Mouse (Mus musculus) thymus, postnatal 10 days (tissue): ENCODE measurements around the gene Tmprss5.

Source experiments
- DNase-seq, 2 experiments: peaks; one replicate each; pipeline ENCODE4 v3.0.0; 2021; ENCODE audit warnings: low spot score in 2 of 2

Gene Tmprss5

GRCm38 (mm10) chr9:49081107-49081506 lies at the start of gene Tmprss5:
Gene Tmprss5 (plus strand): TSS chr9:49081260.
- DNase-seq: no peak

GRCm38 (mm10) chr9:49034764-49035163 lies 46.3 kb upstream of the Tmprss5 start:
- DNase-seq: no peak

GRCm38 (mm10) chr9:49050901-49051300 lies 30.2 kb upstream of the Tmprss5 start:
- DNase-seq: no peak

- DNase-seq: peak; percentile 37 to 67
These were observed 29.7 kb upstream of the Tmprss5 start for GRCm38 (mm10) chr9:49051349-49051748.

- no peak for DNase-seq
These were observed 27.0 kb upstream of the Tmprss5 start for GRCm38 (mm10) chr9:49054028-49054427.

- peak; percentile 85 to 86 for DNase-seq
These were observed 25.5 kb upstream of the Tmprss5 start, which contains the start of gene Zw10 for GRCm38 (mm10) chr9:49055333-49056205. Gene Zw10 (plus strand): TSS chr9:49055613.

GRCm38 (mm10) chr9:49076847-49077246 lies 4.2 kb upstream of the Tmprss5 start:
- no peak for DNase-seq

- DNase-seq: peak; percentile 7 to 55
These were observed 501 bp downstream of the Tmprss5 start for GRCm38 (mm10) chr9:49081561-49081960.

- no peak for DNase-seq
These were observed 6.3 kb downstream of the Tmprss5 start for GRCm38 (mm10) chr9:49087317-49087716.

GRCm38 (mm10) chr9:49098871-49099270 lies 17.8 kb downstream of the Tmprss5 start:
- no peak for DNase-seq

GRCm38 (mm10) chr9:49102328-49102727 lies 21.3 kb downstream of the Tmprss5 start:
- DNase-seq: no peak

GRCm38 (mm10) chr9:49109101-49109500 lies 28.0 kb downstream of the Tmprss5 start:
- DNase-seq: no peak

- DNase-seq: no peak
These were observed 29.6 kb downstream of the Tmprss5 start for GRCm38 (mm10) chr9:49110476-49111220.

GRCm38 (mm10) chr9:49111296-49111695 lies 30.2 kb downstream of the Tmprss5 start:
- DNase-seq: no peak

- DNase-seq: no peak
These were observed 37.3 kb downstream of the Tmprss5 start for GRCm38 (mm10) chr9:49118271-49118825.

- DNase-seq: no peak
These were observed 38.7 kb downstream of the Tmprss5 start for GRCm38 (mm10) chr9:49119759-49120158.

- no peak for DNase-seq
These were observed 44.6 kb downstream of the Tmprss5 start for GRCm38 (mm10) chr9:49125706-49126105.

GRCm38 (mm10) chr9:49130514-49131010 lies 49.5 kb downstream of the Tmprss5 start:
- no peak for DNase-seq

GRCm38 (mm10) chr9:49143841-49144240 lies 62.8 kb downstream of the Tmprss5 start:
- DNase-seq: no peak

GRCm38 (mm10) chr9:49145776-49146175 lies 64.7 kb downstream of the Tmprss5 start:
- DNase-seq: no peak

GRCm38 (mm10) chr9:49147031-49147430 lies 66.0 kb downstream of the Tmprss5 start:
- DNase-seq: no peak
